Mouse (Mus musculus) gonadal fat pad, adult 2 months (tissue): ENCODE data around the gene Krtcap2. TPM values are rescaled to one million over a fixed set of nuclear protein-coding genes. Genes with fewer than 3 reads are reported as not detected.
A peak's percentile ranks its signal among the peaks of the same experiment; 100 is the strongest.

Experiments
- DNase-seq: peaks from one replicate; pipeline ENCODE4 v3.0.0-alpha.2; 2012; ENCODE audit warnings: low read depth
- polyA plus RNA-seq: library from polyadenylated mRNA; depleted of rRNA; stranded (reverse); fragments of >200 nt; gene quantifications from 2 replicates; pipeline ENCODE4 v1.2.3, GENCODE M21; 2012; rRNA removed

The Krtcap2 gene
- polyA plus RNA-seq, 1 experiment = 120 TPM

GRCm38 (mm10) chr3:89280606-89281511 lies 35.1 kb downstream of the Krtcap2 start, which contains the start of gene Efna1:
TSS of gene Efna1 (minus strand) at chr3:89281142.
- no peak for DNase-seq

GRCm38 (mm10) chr3:89281579-89282290 lies 36.0 kb downstream of the Krtcap2 start:
- peak; percentile 47 for DNase-seq

- no peak for DNase-seq
Measured at GRCm38 (mm10) chr3:89282291-89282643, 36.5 kb downstream of the Krtcap2 start.

- DNase-seq = no peak
Measured at GRCm38 (mm10) chr3:89284261-89284660, 38.5 kb downstream of the Krtcap2 start.

GRCm38 (mm10) chr3:89285526-89285925 lies 39.8 kb downstream of the Krtcap2 start:
- DNase-seq = no peak

GRCm38 (mm10) chr3:89287286-89287685 lies 41.5 kb downstream of the Krtcap2 start:
- no peak for DNase-seq

GRCm38 (mm10) chr3:89288503-89288928 lies 42.8 kb downstream of the Krtcap2 start:
- no peak for DNase-seq

- no peak for DNase-seq
Measured at GRCm38 (mm10) chr3:89291874-89292273, 46.1 kb downstream of the Krtcap2 start.

GRCm38 (mm10) chr3:89292303-89292702 lies 46.5 kb downstream of the Krtcap2 start:
- no peak for DNase-seq

- DNase-seq = no peak
Measured at GRCm38 (mm10) chr3:89293247-89293918, 47.6 kb downstream of the Krtcap2 start.

GRCm38 (mm10) chr3:89294195-89294594 lies 48.4 kb downstream of the Krtcap2 start:
- no peak for DNase-seq

GRCm38 (mm10) chr3:89295685-89296230 lies 50.0 kb downstream of the Krtcap2 start:
- DNase-seq = no peak

GRCm38 (mm10) chr3:89296761-89297396 lies 51.1 kb downstream of the Krtcap2 start:
- no peak for DNase-seq

GRCm38 (mm10) chr3:89298908-89299307 lies 53.1 kb downstream of the Krtcap2 start:
- no peak for DNase-seq

- no peak for DNase-seq
Measured at GRCm38 (mm10) chr3:89299499-89299898, 53.7 kb downstream of the Krtcap2 start.

Other genes starting within 250 kb of the Krtcap2 start
- 38.4 and 45.6 TPM in 2 replicates for gene Rusc1, start 152.7 kb upstream of the Krtcap2 start, polyA plus RNA-seq
- gene Gm43738, start 144.9 kb upstream of the Krtcap2 start, polyA plus RNA-seq = not detected in 2 replicates
- gene Fdps, start 144.0 kb upstream of the Krtcap2 start, polyA plus RNA-seq = 187 and 221 TPM in 2 replicates
- 6.5 and 10.3 TPM in 2 replicates for gene Pklr, start 109.8 kb upstream of the Krtcap2 start, polyA plus RNA-seq
- 0.77 and 1.1 TPM in 2 replicates for gene Hcn3, start 85.8 kb upstream of the Krtcap2 start, polyA plus RNA-seq
- 67.9 and 68.0 TPM in 2 replicates for gene Clk2, start 81.2 kb upstream of the Krtcap2 start, polyA plus RNA-seq
- gene Scamp3, start 68.5 kb upstream of the Krtcap2 start, polyA plus RNA-seq = 105 and 120 TPM in 2 replicates
- gene Fam189b, start 62.8 kb upstream of the Krtcap2 start, polyA plus RNA-seq = 12.9 and 14.1 TPM in 2 replicates
- 140 and 143 TPM in 2 replicates for gene Gba, start 43.0 kb upstream of the Krtcap2 start, polyA plus RNA-seq
- 30.0 and 40.7 TPM in 2 replicates for gene Thbs3, start 30.8 kb upstream of the Krtcap2 start, polyA plus RNA-seq
- gene Mtx1, start 18.9 kb upstream of the Krtcap2 start, polyA plus RNA-seq = 150 and 153 TPM in 2 replicates
- gene Muc1, start 16.9 kb upstream of the Krtcap2 start, polyA plus RNA-seq = 0.69 and 1.5 TPM in 2 replicates
- gene Trim46, start 343 bp downstream of the Krtcap2 start, polyA plus RNA-seq = 3.0 and 3.3 TPM in 2 replicates
- 481 and 623 TPM in 2 replicates for gene Dpm3, start 13.4 kb downstream of the Krtcap2 start, polyA plus RNA-seq
- 264 and 294 TPM in 2 replicates for gene Slc50a1, start 24.6 kb downstream of the Krtcap2 start, polyA plus RNA-seq
- 36.7 and 40.9 TPM in 2 replicates for gene Efna1, start 35.2 kb downstream of the Krtcap2 start, polyA plus RNA-seq
- 5.2 and 7.3 TPM in 2 replicates for gene Efna3, start 77.0 kb downstream of the Krtcap2 start, polyA plus RNA-seq
- gene Efna4, start 92.1 kb downstream of the Krtcap2 start, polyA plus RNA-seq = 13.7 and 15.0 TPM in 2 replicates
- 170 and 223 TPM in 2 replicates for gene Adam15, start 104.0 kb downstream of the Krtcap2 start, polyA plus RNA-seq
- 2.5 and 3.1 TPM in 2 replicates for gene Dcst2, start 116.0 kb downstream of the Krtcap2 start, polyA plus RNA-seq
- 3.6 and 4.3 TPM in 2 replicates for gene Dcst1, start 119.3 kb downstream of the Krtcap2 start, polyA plus RNA-seq
- gene Zbtb7b, start 148.8 kb downstream of the Krtcap2 start, polyA plus RNA-seq = 71.3 and 87.9 TPM in 2 replicates
- not detected in 2 replicates for gene Lenep, start 156.8 kb downstream of the Krtcap2 start, polyA plus RNA-seq
- gene Flad1, start 165.9 kb downstream of the Krtcap2 start, polyA plus RNA-seq = 41.9 and 47.7 TPM in 2 replicates
- gene Cks1b, start 172.4 kb downstream of the Krtcap2 start, polyA plus RNA-seq = 51.7 and 55.1 TPM in 2 replicates
- gene Shc1, start 172.5 kb downstream of the Krtcap2 start, polyA plus RNA-seq = 114 and 118 TPM in 2 replicates
- gene Pygo2, start 184.2 kb downstream of the Krtcap2 start, polyA plus RNA-seq = 38.0 and 43.3 TPM in 2 replicates
- 63.7 and 69.4 TPM in 2 replicates for gene Pbxip1, start 190.7 kb downstream of the Krtcap2 start, polyA plus RNA-seq
- 75.1 and 82.0 TPM in 2 replicates for gene Pmvk, start 208.6 kb downstream of the Krtcap2 start, polyA plus RNA-seq